In the genomic region with DNA sequence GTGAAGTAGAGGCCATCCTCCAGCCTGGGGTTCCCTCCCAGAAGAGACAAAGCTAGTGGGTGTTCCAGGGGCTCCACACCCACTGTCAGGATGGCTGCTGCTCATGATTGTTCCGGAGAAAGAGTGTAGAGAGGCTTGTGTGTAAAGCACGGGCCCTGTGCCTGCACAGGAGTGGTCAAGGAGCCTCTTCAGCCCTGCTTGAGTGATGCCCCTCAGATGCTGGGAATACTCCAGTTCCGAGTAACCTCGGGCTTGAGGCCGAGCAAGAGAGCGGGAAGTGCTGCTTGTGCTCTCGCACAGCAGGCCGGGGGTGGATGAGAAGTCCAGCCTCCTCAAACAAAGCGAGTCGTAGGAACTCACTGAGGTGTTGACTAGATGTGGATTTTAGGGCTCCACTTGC, we compare ENCODE assay signal across 19 mouse cellular contexts. TPM values are rescaled to one million over a fixed set of nuclear protein-coding genes. Genes with fewer than 3 reads are reported as not detected.
DNase-seq lines count a peak whose midpoint lies in the region; ATAC-seq and TF ChIP-seq lines count a peak whose summit lies in the region.
"Had no signal": no experiment of that assay in that cellular context is flagged by ENCODE, and none has a peak within 500 bp of the region (broad histone marks: within the 10 kb centered on the region; RNA-seq: fewer than 3 reads in every experiment).

No protein-coding gene starts in this region.

- no peak overlapping the region for H3K4me2 ChIP-seq in forebrain, embryonic 13.5 days
- H3K4me2 ChIP-seq in kidney, postnatal 0 days (ENCODE audit: low read length), result no peak overlapping the region
- no peak overlapping the region for H3K4me2 ChIP-seq in kidney, embryonic 14.5 days (replicated peaks; ENCODE audit: low read depth, low read length)
- H3K4me2 ChIP-seq: forebrain, embryonic 12.5 days; hindbrain, embryonic 12.5 days had no signal

- TF ChIP-seq CTCF in kidney, postnatal 0 days (IDR thresholded peaks at IDR 0.05; ENCODE audit: low read depth), result no peak

- no peak for ATAC-seq in forebrain, embryonic 13.5 days
- no peak for ATAC-seq in kidney, postnatal 0 days (replicated peaks; ENCODE audit: low FRiP score, low read depth)
- no peak for ATAC-seq in kidney, embryonic 14.5 days (ENCODE audit: low FRiP score, low TSS enrichment)
- ATAC-seq: forebrain, postnatal 0 days; hindbrain, embryonic 16.5 days had no signal

- H3K4me3 ChIP-seq in forebrain, embryonic 10.5 days, result no peak overlapping the region
- H3K4me3 ChIP-seq in forebrain, embryonic 13.5 days, result no peak overlapping the region
- H3K4me3 ChIP-seq in kidney, postnatal 0 days (replicated peaks; ENCODE audit: low read depth, low read length), result no peak overlapping the region
- H3K4me3 ChIP-seq in kidney, embryonic 14.5 days (ENCODE audit: low read length), result no peak overlapping the region
- H3K4me3 ChIP-seq: forebrain, embryonic 12.5 days; hindbrain, embryonic 12.5 days had no signal

- H3K27me3 ChIP-seq in forebrain, embryonic 10.5 days (ENCODE audit: poor library complexity, severe bottlenecking), result no peaks in the 10 kb centered on the region
- H3K27me3 ChIP-seq in forebrain, embryonic 13.5 days, result no peaks in the 10 kb centered on the region
- H3K27me3 ChIP-seq in kidney, postnatal 0 days (ENCODE audit: insufficient read depth, low read length), result no peaks in the 10 kb centered on the region
- no peaks in the 10 kb centered on the region for H3K27me3 ChIP-seq in kidney, embryonic 14.5 days (ENCODE audit: control insufficient read depth, insufficient read depth, low read length)
- H3K27me3 ChIP-seq: forebrain, embryonic 12.5 days; hindbrain, embryonic 12.5 days had no signal

- H3K36me3 ChIP-seq in forebrain, embryonic 10.5 days (replicated peaks), result peaks cover 8% of the 10 kb centered on the region; the same call in 1 of the 2 replicates
- H3K36me3 ChIP-seq in forebrain, embryonic 13.5 days (ENCODE audit: poor library complexity, severe bottlenecking), result no peaks in the 10 kb centered on the region; the same call in 1 of the 2 replicates
- H3K36me3 ChIP-seq in kidney, postnatal 0 days (ENCODE audit: insufficient read depth, low read length), result no peaks in the 10 kb centered on the region
- no peaks in the 10 kb centered on the region for H3K36me3 ChIP-seq in kidney, embryonic 14.5 days (ENCODE audit: control insufficient read depth, insufficient read depth, low read length)
- H3K36me3 ChIP-seq: hindbrain, embryonic 12.5 days had no signal

- H3K9me3 ChIP-seq in forebrain, embryonic 10.5 days, result no peaks in the 10 kb centered on the region
- no peaks in the 10 kb centered on the region for H3K9me3 ChIP-seq in forebrain, embryonic 13.5 days (replicated peaks)
- H3K9me3 ChIP-seq in kidney, postnatal 0 days (replicated peaks; ENCODE audit: low read length), result no peaks in the 10 kb centered on the region
- H3K9me3 ChIP-seq in kidney, embryonic 14.5 days (ENCODE audit: control insufficient read depth, low read length), result no peaks in the 10 kb centered on the region
- H3K9me3 ChIP-seq: forebrain, embryonic 12.5 days; hindbrain, embryonic 12.5 days had no signal

- H3K9ac ChIP-seq in forebrain, embryonic 13.5 days, result no peak overlapping the region
- H3K9ac ChIP-seq in kidney, postnatal 0 days (ENCODE audit: low read depth, low read length), result 0 out of 2 replicates have a peak overlapping the region, but pooled peaks have one; percentile 18
- no peak overlapping the region for H3K9ac ChIP-seq in kidney, embryonic 14.5 days (ENCODE audit: low read depth, low read length)
- H3K9ac ChIP-seq: forebrain, embryonic 12.5 days; forebrain, postnatal 0 days; hindbrain, embryonic 12.5 days had no signal

- H3K4me1 ChIP-seq in forebrain, embryonic 10.5 days, result peaks cover 51% of the 10 kb centered on the region
- H3K4me1 ChIP-seq in forebrain, embryonic 13.5 days, result peaks cover 14% of the 10 kb centered on the region; the same call in 1 of the 2 replicates
- peaks cover 25% of the 10 kb centered on the region for H3K4me1 ChIP-seq in kidney, postnatal 0 days (replicated peaks; ENCODE audit: insufficient read depth, low read length)
- peaks cover 39% of the 10 kb centered on the region for H3K4me1 ChIP-seq in kidney, embryonic 14.5 days (ENCODE audit: control insufficient read depth, insufficient read depth, low read length)

- 88% methylated on average over 10 of the region's 10 CpGs for WGBS in forebrain, embryonic 10.5 days
- 84% methylated on average over 10 of the region's 10 CpGs for WGBS in forebrain, embryonic 13.5 days
- 84% methylated on average over 10 of the region's 10 CpGs for WGBS in kidney, postnatal 0 days
- WGBS in kidney, embryonic 14.5 days, result 78% methylated on average over 10 of the region's 10 CpGs

- no peak for DNase-seq in forebrain, embryonic 10.5 days (ENCODE audit: extremely low spot score, low spot score)
- DNase-seq in kidney, postnatal 0 days (ENCODE audit: low spot score), result no peak
- DNase-seq in lung, postnatal 10 days, result peak; percentile 63
- DNase-seq in lung, postnatal 4 days, result peak; percentile 64 to 87
- no peak for DNase-seq in cerebellum, adult 8-10 months
- DNase-seq in urinary bladder, postnatal 14 days (ENCODE audit: low spot score), result no peak
- DNase-seq: adrenal gland, postnatal 10 days; cerebellum, adult 11-12 months; cerebellum, adult 9-11 months; cerebellum, postnatal 36 days; forebrain, postnatal 0 days; gastrocnemius, postnatal 36 days; heart, adult 11 months; heart, postnatal 36 days had no signal

- H3K27ac ChIP-seq in forebrain, embryonic 10.5 days, result 0 out of 2 replicates have a peak overlapping the region, but pooled peaks have one; percentile 26
- H3K27ac ChIP-seq in forebrain, embryonic 13.5 days, result no peak overlapping the region
- no peak overlapping the region for H3K27ac ChIP-seq in kidney, postnatal 0 days
- H3K27ac ChIP-seq in kidney, embryonic 14.5 days (ENCODE audit: low read depth, low read length), result no peak overlapping the region
- H3K27ac ChIP-seq: forebrain, embryonic 12.5 days; hindbrain, embryonic 12.5 days had no signal

RNA-seq across cellular contexts. Expression of a gene that starts 46.3 kb away (rescaled TPM):
- 9.2 and 9.6 TPM in 2 replicates for polyA plus RNA-seq in forebrain, embryonic 10.5 days (2016; fragmentation: Nextera tagmentation; extraction: Ambion mirVana)
- 10.1 and 13.0 TPM in 2 replicates for polyA plus RNA-seq in forebrain, embryonic 13.5 days (2015; fragmentation: Nextera tagmentation; extraction: Ambion mirVana)
- 24.0 and 24.5 TPM in 2 replicates for polyA plus RNA-seq in kidney, postnatal 0 days (2015; fragmentation: Nextera tagmentation; extraction: Ambion mirVana)
- polyA plus RNA-seq in kidney, embryonic 14.5 days (2014; fragmentation: Nextera tagmentation; extraction: Ambion mirVana), result 16.8 and 18.5 TPM in 2 replicates

Comparison
In these comparisons a context has a peak if more than half of its experiments do, and no peak if none do; other contexts are left out.
1. DNase-seq: peak in lung, postnatal 10 days (single experiment) and lung, postnatal 4 days (2 of 2); none in forebrain, embryonic 10.5 days (single experiment), kidney, postnatal 0 days (single experiment), cerebellum, adult 8-10 months (single experiment) and urinary bladder, postnatal 14 days (single experiment).